ENCODE assay signal across 18 mouse cellular contexts in genomic region chr5:140176370-140176769, GRCm38 (mm10).
DNase-seq lines count a peak whose midpoint lies in the region; ATAC-seq lines count a peak whose summit lies in the region.
"Had no signal": no experiment of that assay in that cellular context is flagged by ENCODE, and none has a peak within 500 bp of the region (broad histone marks: within the 10 kb centered on the region; RNA-seq: fewer than 3 reads in every experiment).

No protein-coding gene starts in this region.

- no peak overlapping the region for H3K9ac ChIP-seq in hindbrain, embryonic 12.5 days
- H3K9ac ChIP-seq in limb, embryonic 13.5 days, result 0 out of 2 replicates have a peak overlapping the region, but pooled peaks have one; percentile 5
- no peak overlapping the region for H3K9ac ChIP-seq in neural tube, embryonic 14.5 days (replicated peaks; ENCODE audit: low read depth, low read length)

- no peak overlapping the region for H3K4me2 ChIP-seq in hindbrain, embryonic 12.5 days (replicated peaks)
- H3K4me2 ChIP-seq in limb, embryonic 13.5 days (replicated peaks), result no peak overlapping the region
- no peak overlapping the region for H3K4me2 ChIP-seq in neural tube, embryonic 14.5 days (ENCODE audit: low read depth, low read length)
- H3K4me2 ChIP-seq: embryonic facial prominence, embryonic 12.5 days; forebrain, embryonic 12.5 days had no signal

- no peaks in the 10 kb centered on the region for H3K27me3 ChIP-seq in hindbrain, embryonic 10.5 days (ENCODE audit: insufficient read depth, poor library complexity, severe bottlenecking)
- no peaks in the 10 kb centered on the region for H3K27me3 ChIP-seq in hindbrain, embryonic 12.5 days
- H3K27me3 ChIP-seq in limb, embryonic 13.5 days, result no peaks in the 10 kb centered on the region
- H3K27me3 ChIP-seq in limb, embryonic 10.5 days (ENCODE audit: low read depth, poor library complexity, severe bottlenecking), result no peaks in the 10 kb centered on the region
- no peaks in the 10 kb centered on the region for H3K27me3 ChIP-seq in neural tube, embryonic 14.5 days (ENCODE audit: control insufficient read depth, insufficient read depth, low read length)
- H3K27me3 ChIP-seq: embryonic facial prominence, embryonic 12.5 days; forebrain, embryonic 12.5 days had no signal

- no peaks in the 10 kb centered on the region for H3K9me3 ChIP-seq in hindbrain, embryonic 10.5 days
- no peaks in the 10 kb centered on the region for H3K9me3 ChIP-seq in hindbrain, embryonic 12.5 days (replicated peaks)
- no peaks in the 10 kb centered on the region for H3K9me3 ChIP-seq in limb, embryonic 13.5 days
- no peaks in the 10 kb centered on the region for H3K9me3 ChIP-seq in limb, embryonic 10.5 days (replicated peaks)
- H3K9me3 ChIP-seq in neural tube, embryonic 14.5 days (ENCODE audit: control insufficient read depth, low read length), result no peaks in the 10 kb centered on the region
- H3K9me3 ChIP-seq: embryonic facial prominence, embryonic 12.5 days; forebrain, embryonic 12.5 days had no signal

- DNase-seq in hindbrain, embryonic 10.5 days (ENCODE audit: low spot score), result no peak
- no peak for DNase-seq in limb, embryonic 10.5 days (ENCODE audit: low spot score)
- DNase-seq in neural tube, embryonic 10.5 days (ENCODE audit: extremely low spot score, low spot score), result no peak
- DNase-seq: adrenal gland, adult 2 months; adrenal gland, postnatal 36 days; cerebellum, adult 2 months; cerebellum, postnatal 10 days; gastrocnemius, postnatal 10 days; heart, postnatal 10 days; heart, postnatal 4 days had no signal

- H3K36me3 ChIP-seq in hindbrain, embryonic 10.5 days, result no peaks in the 10 kb centered on the region
- no peaks in the 10 kb centered on the region for H3K36me3 ChIP-seq in hindbrain, embryonic 12.5 days
- no peaks in the 10 kb centered on the region for H3K36me3 ChIP-seq in limb, embryonic 13.5 days
- H3K36me3 ChIP-seq in limb, embryonic 10.5 days, result no peaks in the 10 kb centered on the region
- no peaks in the 10 kb centered on the region for H3K36me3 ChIP-seq in neural tube, embryonic 14.5 days (ENCODE audit: control insufficient read depth, insufficient read depth, low read length)
- H3K36me3 ChIP-seq: embryonic facial prominence, embryonic 12.5 days; forebrain, embryonic 12.5 days had no signal

- H3K4me1 ChIP-seq in hindbrain, embryonic 10.5 days (replicated peaks), result peaks cover 49% of the 10 kb centered on the region
- H3K4me1 ChIP-seq in hindbrain, embryonic 12.5 days, result peaks cover 45% of the 10 kb centered on the region
- H3K4me1 ChIP-seq in limb, embryonic 13.5 days, result peaks cover 36% of the 10 kb centered on the region
- H3K4me1 ChIP-seq in limb, embryonic 10.5 days, result peaks cover 31% of the 10 kb centered on the region
- H3K4me1 ChIP-seq in neural tube, embryonic 14.5 days (ENCODE audit: control insufficient read depth, insufficient read depth, low read length), result peaks cover 20% of the 10 kb centered on the region

- no peak overlapping the region for H3K4me3 ChIP-seq in hindbrain, embryonic 10.5 days
- H3K4me3 ChIP-seq in hindbrain, embryonic 12.5 days, result no peak overlapping the region
- no peak overlapping the region for H3K4me3 ChIP-seq in limb, embryonic 13.5 days
- H3K4me3 ChIP-seq in limb, embryonic 10.5 days, result no peak overlapping the region
- no peak overlapping the region for H3K4me3 ChIP-seq in neural tube, embryonic 14.5 days (ENCODE audit: low read depth, low read length)
- H3K4me3 ChIP-seq: embryonic facial prominence, embryonic 12.5 days; forebrain, embryonic 12.5 days had no signal

- ATAC-seq in hindbrain, embryonic 12.5 days (ENCODE audit: low FRiP score), result no peak
- ATAC-seq in limb, embryonic 13.5 days (ENCODE audit: low FRiP score, low read depth), result no peak
- ATAC-seq in neural tube, embryonic 14.5 days (ENCODE audit: low read depth), result peak; percentile 22; the same call in 1 of the 2 replicates
- ATAC-seq: forebrain, embryonic 16.5 days; inflammation-experienced regulatory T-cells, adult 6 months; intestine, postnatal 0 days had no signal

- WGBS in hindbrain, embryonic 10.5 days, result 69% methylated on average over 3 of the region's 3 CpGs
- 66% methylated on average over 3 of the region's 3 CpGs for WGBS in hindbrain, embryonic 12.5 days
- 44% methylated on average over 3 of the region's 3 CpGs for WGBS in limb, embryonic 13.5 days
- WGBS in limb, embryonic 10.5 days, result 61% methylated on average over 3 of the region's 3 CpGs
- 50% methylated on average over 3 of the region's 3 CpGs for WGBS in neural tube, embryonic 14.5 days

- peak overlapping the region; percentile 25; the same call in 1 of the 2 replicates for H3K27ac ChIP-seq in hindbrain, embryonic 10.5 days
- H3K27ac ChIP-seq in hindbrain, embryonic 12.5 days, result no peak overlapping the region
- no peak overlapping the region for H3K27ac ChIP-seq in limb, embryonic 13.5 days
- no peak overlapping the region for H3K27ac ChIP-seq in limb, embryonic 10.5 days
- no peak overlapping the region for H3K27ac ChIP-seq in neural tube, embryonic 14.5 days (ENCODE audit: low read depth, low read length)
- H3K27ac ChIP-seq: embryonic facial prominence, embryonic 12.5 days had no signal
